In the genomic region with DNA sequence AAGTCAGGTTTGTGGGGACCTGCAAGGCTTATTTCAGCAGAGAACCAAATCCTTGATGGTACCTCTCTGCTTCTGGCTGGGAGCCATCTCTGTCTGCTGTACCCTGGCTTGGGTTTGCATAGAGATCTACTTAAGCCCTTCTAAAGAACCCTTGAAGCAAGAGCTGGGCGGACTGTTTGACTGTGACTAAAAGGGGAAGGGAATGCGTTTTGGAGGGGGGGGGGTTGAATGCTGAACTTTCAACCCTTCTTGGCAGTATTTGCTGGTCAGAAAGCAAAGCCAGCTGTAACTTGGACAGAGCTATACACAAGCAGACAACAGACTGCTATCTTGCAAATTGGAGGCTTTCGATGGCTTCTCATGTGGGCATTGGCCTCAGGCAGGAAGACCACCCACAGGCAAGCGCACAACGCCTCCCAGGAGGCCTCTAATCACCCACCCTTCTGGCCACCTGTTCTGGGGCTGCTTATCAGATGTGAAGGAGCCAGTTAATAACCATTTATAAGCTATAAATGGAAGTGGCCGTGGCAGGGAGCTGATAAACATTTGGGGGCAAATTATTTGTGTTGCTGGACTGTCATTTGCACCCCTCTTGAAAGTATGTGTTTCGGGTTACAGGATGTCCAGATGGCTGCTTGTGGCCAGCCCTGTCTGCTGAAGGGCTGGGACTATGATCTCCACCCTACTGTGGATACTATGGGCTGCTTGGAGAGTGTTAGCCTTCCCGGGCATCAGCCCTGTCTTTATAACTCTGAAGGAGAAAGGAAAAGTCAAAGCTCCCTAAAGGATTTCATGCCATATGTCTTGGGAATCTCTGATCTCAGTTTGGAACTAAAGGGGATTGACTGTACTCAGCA, we compare ENCODE assay signal across 9 mouse cellular contexts.
DNase-seq lines count a peak whose midpoint lies in the region; ATAC-seq and TF ChIP-seq lines count a peak whose summit lies in the region.
"Had no signal": no experiment of that assay in that cellular context is flagged by ENCODE, and none has a peak within 500 bp of the region (broad histone marks: within the 10 kb centered on the region; RNA-seq: fewer than 3 reads in every experiment).

No protein-coding gene starts in this region.

- no peaks in the 10 kb centered on the region for H3K27me3 ChIP-seq in C2C12 (ENCODE audit: control insufficient read depth, insufficient read depth, insufficient read length)
- H3K27me3 ChIP-seq in hindbrain, embryonic 14.5 days (ENCODE audit: control insufficient read depth, insufficient read depth, low read length) = no peaks in the 10 kb centered on the region
- no peaks in the 10 kb centered on the region for H3K27me3 ChIP-seq in liver, embryonic 15.5 days
- H3K27me3 ChIP-seq in stomach, embryonic 14.5 days (ENCODE audit: control insufficient read depth, insufficient read depth, low read length) = no peaks in the 10 kb centered on the region
- H3K27me3 ChIP-seq: neural tube, embryonic 12.5 days had no signal

- H3K9me3 ChIP-seq in hindbrain, embryonic 14.5 days (ENCODE audit: control insufficient read depth, low read length) = no peaks in the 10 kb centered on the region
- H3K9me3 ChIP-seq in liver, embryonic 15.5 days (replicated peaks) = no peaks in the 10 kb centered on the region
- H3K9me3 ChIP-seq in stomach, embryonic 14.5 days (ENCODE audit: control insufficient read depth, low read depth, low read length) = no peaks in the 10 kb centered on the region
- H3K9me3 ChIP-seq: neural tube, embryonic 12.5 days had no signal

- 0 out of 2 replicates have a peak, but pooled peaks cover 9% of the 10 kb centered on the region for H3K4me1 ChIP-seq in hindbrain, embryonic 14.5 days (replicated peaks; ENCODE audit: control insufficient read depth, insufficient read depth, low read length)
- peaks cover 19% of the 10 kb centered on the region for H3K4me1 ChIP-seq in liver, embryonic 15.5 days (replicated peaks)
- peaks cover 29% of the 10 kb centered on the region for H3K4me1 ChIP-seq in stomach, embryonic 14.5 days (ENCODE audit: control insufficient read depth, insufficient read depth, low read length)

- no peak overlapping the region for H3K4me3 ChIP-seq in C2C12 (ENCODE audit: insufficient read depth, poor library complexity, severe bottlenecking)
- H3K4me3 ChIP-seq in hindbrain, embryonic 14.5 days (replicated peaks; ENCODE audit: low read length) = no peak overlapping the region
- H3K4me3 ChIP-seq in liver, embryonic 15.5 days (replicated peaks) = no peak overlapping the region
- H3K4me3 ChIP-seq in stomach, embryonic 14.5 days (ENCODE audit: low read depth, low read length) = no peak overlapping the region
- H3K4me3 ChIP-seq: neural tube, embryonic 12.5 days had no signal

- H3K36me3 ChIP-seq in C2C12 (ENCODE audit: control insufficient read depth, insufficient read depth) = no peaks in the 10 kb centered on the region
- H3K36me3 ChIP-seq in hindbrain, embryonic 14.5 days (replicated peaks; ENCODE audit: control insufficient read depth, insufficient read depth) = no peaks in the 10 kb centered on the region
- no peaks in the 10 kb centered on the region for H3K36me3 ChIP-seq in liver, embryonic 15.5 days (replicated peaks)
- no peaks in the 10 kb centered on the region for H3K36me3 ChIP-seq in stomach, embryonic 14.5 days (ENCODE audit: control insufficient read depth, insufficient read depth, low read length)
- H3K36me3 ChIP-seq: neural tube, embryonic 12.5 days had no signal

- DNase-seq in adipocyte (ENCODE audit: low spot score) = peak; percentile 83
- no peak for DNase-seq in hindbrain, embryonic 14.5 days (ENCODE audit: low spot score)
- DNase-seq in MN1 (ENCODE audit: low spot score) = no peak
- no peak for DNase-seq in layer of hippocampus, adult 9-10 months (ENCODE audit: low spot score)
- no peak for DNase-seq in left cerebral cortex, postnatal 14 days (ENCODE audit: low spot score in 2 of 2)

- WGBS in hindbrain, embryonic 14.5 days = 34% methylated on average over 8 of the region's 8 CpGs
- WGBS in liver, embryonic 15.5 days (ENCODE audit: insufficient replicate concordance) = 19% methylated on average over 8 of the region's 8 CpGs
- 12% methylated on average over 8 of the region's 8 CpGs for WGBS in stomach, embryonic 14.5 days

- H3K27ac ChIP-seq in hindbrain, embryonic 14.5 days = no peak overlapping the region
- no peak overlapping the region for H3K27ac ChIP-seq in liver, embryonic 15.5 days (replicated peaks)
- H3K27ac ChIP-seq in stomach, embryonic 14.5 days (ENCODE audit: low read length) = peak overlapping the region; percentile 73
- H3K27ac ChIP-seq: neural tube, embryonic 12.5 days had no signal

- peak; percentile 65; the same call in 1 of the 2 replicates for ATAC-seq in hindbrain, embryonic 14.5 days (ENCODE audit: low FRiP score)
- peak; percentile 42 for ATAC-seq in liver, embryonic 15.5 days (ENCODE audit: insufficient read depth)
- peak; percentile 77 for ATAC-seq in stomach, embryonic 14.5 days (ENCODE audit: insufficient number of reproducible peaks, insufficient read depth, low FRiP score, low read depth)

- intact Hi-C loops in left cerebral cortex, postnatal 14 days (cut with DNase I) = no loop called here

- no peak overlapping the region for H3K9ac ChIP-seq in hindbrain, embryonic 14.5 days
- no peak overlapping the region for H3K9ac ChIP-seq in liver, embryonic 15.5 days
- H3K9ac ChIP-seq in stomach, embryonic 14.5 days (replicated peaks; ENCODE audit: low read depth, low read length) = no peak overlapping the region
- H3K9ac ChIP-seq: neural tube, embryonic 12.5 days had no signal

- no peaks in the 10 kb centered on the region for H3K79me2 ChIP-seq in C2C12 (ENCODE audit: control insufficient read depth, insufficient read depth)

- no peaks in the 10 kb centered on the region for H3K79me3 ChIP-seq in C2C12 (ENCODE audit: low read depth)

- no peak overlapping the region for H3K4me2 ChIP-seq in hindbrain, embryonic 14.5 days (replicated peaks)
- no peak overlapping the region for H3K4me2 ChIP-seq in liver, embryonic 15.5 days
- H3K4me2 ChIP-seq in stomach, embryonic 14.5 days (replicated peaks; ENCODE audit: low read depth, low read length) = no peak overlapping the region
- H3K4me2 ChIP-seq: neural tube, embryonic 12.5 days had no signal

- TF ChIP-seq CTCF in C2C12 (IDR thresholded peaks at IDR 0.05; ENCODE audit: control insufficient read depth, insufficient read depth, insufficient read length) = no peak

- H3ac ChIP-seq in C2C12 (ENCODE audit: control insufficient read depth, insufficient read length, low read depth) = no peak overlapping the region

TF ChIP-seq in C2C12, 6 proteins besides CTCF, POLR2A, EP300 and RAD21:
- TF ChIP-seq USF1 (IDR thresholded peaks at IDR 0.05; ENCODE audit: low read depth) (no peak), CEBPB (IDR thresholded peaks at IDR 0.05; ENCODE audit: low read depth) (no peak), MYOG (IDR thresholded peaks at IDR 0.05; ENCODE audit: control insufficient read depth, extremely low read depth, insufficient read length) (no peak), MYOD1 (IDR thresholded peaks at IDR 0.05; ENCODE audit: control insufficient read depth, insufficient read length, low read depth) (peak; percentile 38), MAX (IDR thresholded peaks at IDR 0.05) (no peak)
